Mouse (Mus musculus): ENCODE data around the gene Boll. TPM values are rescaled to one million over a fixed set of nuclear protein-coding genes. Genes with fewer than 3 reads are reported as not detected.
"Not testable (repeated sequence)": the region's sequence is repeated elsewhere in the genome, so short reads cannot be mapped to it uniquely, and the experiment has no call there.

The Boll gene
- total RNA-seq (2014; fragmentation: Nextera tagmentation) (0.40 and 1.9 TPM in 2 replicates), total RNA-seq (2017) (not detected in 2 replicates)

DNA sequence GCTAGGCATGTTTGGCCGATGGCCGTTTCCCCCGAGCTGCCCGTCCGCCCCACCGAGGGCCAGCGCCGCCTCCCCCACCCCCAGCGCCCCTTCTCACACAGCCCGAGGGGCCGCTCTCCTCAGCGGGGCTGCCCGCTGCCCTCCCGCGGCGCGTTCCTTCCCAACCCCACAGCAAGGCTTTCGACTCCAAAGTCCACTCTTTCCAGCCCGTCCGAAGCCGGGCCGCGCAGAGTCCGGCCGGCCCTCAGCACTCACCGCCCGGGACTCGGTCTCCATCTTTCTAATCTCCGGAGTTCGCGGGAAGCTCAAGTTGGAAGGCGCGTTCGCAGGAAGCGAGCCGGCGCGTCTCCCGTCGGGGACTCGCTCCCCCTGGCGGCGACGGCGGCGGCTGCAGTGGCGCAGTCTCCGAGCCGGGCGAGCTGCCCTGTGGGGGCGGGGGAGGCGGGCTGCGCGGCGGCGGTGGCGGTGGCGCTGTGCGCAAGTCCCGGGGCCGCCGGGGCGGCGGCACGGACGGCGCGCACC is at the start of gene Boll:
Gene Boll (minus strand): TSS at position 426 of the 522 bp plus-strand sequence.
- ATAC-seq (replicated peaks; ENCODE audit: low FRiP score, low TSS enrichment, poor library complexity, severe bottlenecking), result peak; percentile 89

DNA sequence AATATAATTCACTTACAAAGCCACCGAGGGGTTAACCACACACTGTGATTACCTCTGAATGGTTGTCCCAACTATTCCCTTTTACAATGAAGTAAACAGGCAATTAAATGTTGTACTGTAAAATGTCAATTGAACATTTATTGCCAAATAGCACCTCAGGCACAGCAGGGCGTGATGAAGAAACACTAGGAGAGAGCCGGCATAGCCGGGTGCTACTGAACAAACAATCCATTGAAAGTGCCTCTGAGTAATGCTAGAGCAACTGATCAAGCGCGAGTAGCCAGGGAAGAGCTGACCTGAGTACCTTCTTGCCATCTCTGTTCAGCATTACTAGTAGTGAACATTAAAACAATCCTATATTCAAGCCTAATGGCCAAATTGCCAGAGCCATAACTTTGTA is 49.3 kb upstream of the Boll start:
- ATAC-seq (replicated peaks; ENCODE audit: low FRiP score, low TSS enrichment, poor library complexity, severe bottlenecking), result no peak

- ATAC-seq (replicated peaks; ENCODE audit: low FRiP score, low TSS enrichment, poor library complexity, severe bottlenecking), result no peak
Measured at GRCm38 (mm10) chr1:55411079-55411478, 47.8 kb upstream of the Boll start.

DNA sequence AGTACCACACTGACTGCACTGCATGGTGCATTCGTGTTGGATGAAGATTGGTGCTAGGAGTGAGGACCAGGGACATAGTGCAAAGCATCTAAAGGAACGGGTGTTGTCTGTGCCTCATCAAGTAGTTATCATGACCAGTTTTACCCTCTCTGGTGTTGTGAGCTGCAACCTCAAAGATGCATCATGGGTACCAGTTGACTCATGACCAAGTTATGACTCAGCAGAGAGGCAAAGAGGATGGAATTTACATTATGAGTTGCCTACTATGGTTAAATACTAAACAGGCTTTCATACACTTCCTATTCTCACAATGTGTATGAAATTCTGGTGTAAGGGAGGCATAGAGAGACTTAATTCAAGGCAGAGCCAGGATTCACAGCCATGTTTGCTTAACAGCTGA is 47.4 kb upstream of the Boll start:
- no peak for ATAC-seq (replicated peaks; ENCODE audit: low FRiP score, low TSS enrichment, poor library complexity, severe bottlenecking)

GRCm38 (mm10) chr1:55406531-55407375 is 43.5 kb upstream of the Boll start:
- ATAC-seq (replicated peaks; ENCODE audit: low FRiP score, low TSS enrichment, poor library complexity, severe bottlenecking), result no peak

- peak; percentile 45; the same call in 1 of the 2 replicates for ATAC-seq (replicated peaks; ENCODE audit: low FRiP score, low TSS enrichment, poor library complexity, severe bottlenecking)
Measured at GRCm38 (mm10) chr1:55406023-55406413, 42.7 kb upstream of the Boll start.

DNA sequence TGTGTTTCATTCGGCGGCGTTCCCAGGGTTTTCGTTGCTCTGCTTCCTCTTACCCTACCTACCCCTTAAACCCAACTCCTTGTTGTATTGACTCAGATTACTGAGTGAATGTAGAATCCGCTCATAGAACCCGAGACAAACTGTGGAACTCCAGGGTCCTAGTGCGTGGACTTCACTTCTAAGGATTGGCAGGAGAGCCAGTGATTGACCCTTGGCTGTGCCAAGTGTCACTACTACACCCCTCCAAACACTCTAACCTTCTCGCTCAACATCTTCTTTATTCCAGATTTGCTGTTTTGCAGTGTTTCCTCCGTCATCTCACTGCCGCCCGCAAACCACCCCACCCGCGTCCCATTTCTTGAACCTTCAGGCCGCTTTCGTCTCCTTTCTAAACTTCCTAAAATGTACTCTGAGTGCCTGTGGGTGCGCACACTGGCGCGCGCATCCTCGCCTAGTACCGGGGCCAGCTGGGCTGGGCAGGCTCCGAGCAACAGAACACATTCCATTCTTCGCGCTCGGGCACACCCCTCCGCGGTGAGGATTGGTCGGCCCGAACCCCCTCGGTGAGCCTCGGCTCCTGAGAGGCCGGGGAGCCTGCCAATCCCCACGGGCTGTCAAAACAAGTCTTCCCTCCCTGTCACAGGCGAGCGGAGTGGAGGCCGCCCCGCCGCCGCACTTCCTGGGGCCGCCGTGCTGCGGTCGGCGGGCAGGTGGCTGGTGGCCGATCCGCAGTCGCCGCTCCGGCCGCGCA is 42.2 kb upstream of the Boll start, which contains the start of gene Plcl1:
Gene Plcl1 (plus strand): TSS at position 650 of the 751 bp plus-strand sequence.
- peak; percentile 98 for ATAC-seq (replicated peaks; ENCODE audit: low FRiP score, low TSS enrichment, poor library complexity, severe bottlenecking)

DNA sequence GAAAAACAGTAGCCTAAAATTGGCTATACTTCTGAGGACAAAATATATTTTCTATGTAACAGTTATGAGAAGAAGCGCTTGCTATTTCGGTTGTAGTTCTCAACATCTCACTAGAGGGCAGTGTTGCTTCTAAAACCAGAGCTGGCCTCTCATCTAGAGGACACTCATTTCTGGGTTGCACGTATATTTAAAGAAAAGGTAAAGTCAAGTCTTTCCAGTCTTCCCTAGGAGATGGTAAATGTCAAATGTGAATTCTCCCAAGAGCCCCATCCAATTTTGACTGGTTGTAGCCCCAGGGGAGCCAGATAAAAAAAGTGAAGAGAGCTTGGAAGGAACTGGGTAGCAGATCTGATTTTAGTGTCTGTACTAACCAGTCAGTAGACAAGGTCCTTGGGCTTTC is 41.2 kb upstream of the Boll start:
- ATAC-seq (replicated peaks; ENCODE audit: low FRiP score, low TSS enrichment, poor library complexity, severe bottlenecking), result peak; percentile 60; the same call in 1 of the 2 replicates

GRCm38 (mm10) chr1:55399891-55400290 is 36.6 kb upstream of the Boll start:
- ATAC-seq (replicated peaks; ENCODE audit: low FRiP score, low TSS enrichment, poor library complexity, severe bottlenecking), result no peak

DNA sequence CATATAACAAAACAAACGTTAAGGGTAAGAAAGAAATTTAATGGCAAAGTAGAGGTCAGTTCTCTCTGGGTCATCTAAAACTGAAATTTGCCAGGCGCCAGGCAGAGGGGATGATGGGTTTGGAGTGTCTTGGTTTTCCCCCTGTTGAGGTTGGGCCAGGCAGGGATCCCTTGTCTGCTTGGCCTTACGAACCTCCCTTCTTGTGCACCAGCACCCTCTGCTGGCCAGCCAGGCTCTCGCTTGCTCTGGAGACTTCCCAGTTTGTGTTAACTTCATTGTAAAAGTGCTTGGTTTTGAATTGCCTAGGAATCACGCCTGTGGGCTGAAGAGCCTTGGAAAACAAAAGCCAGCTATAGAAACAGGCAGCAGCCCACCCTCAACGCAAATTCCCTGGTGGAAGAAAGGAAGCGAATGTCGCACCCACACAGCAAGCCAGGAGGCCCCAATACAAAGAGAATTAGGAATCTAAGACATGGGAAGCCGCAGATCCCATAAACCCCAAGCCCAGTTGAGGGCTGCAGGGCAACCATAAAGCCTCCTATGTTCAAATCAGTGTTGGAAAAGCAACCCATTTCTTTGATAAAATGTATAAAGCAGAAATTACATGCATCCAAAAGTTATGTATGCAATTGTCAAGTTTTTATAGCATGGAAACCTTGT is 20.0 kb upstream of the Boll start:
- peak; percentile 96 for ATAC-seq (replicated peaks; ENCODE audit: low FRiP score, low TSS enrichment, poor library complexity, severe bottlenecking)

- ATAC-seq (replicated peaks; ENCODE audit: low FRiP score, low TSS enrichment, poor library complexity, severe bottlenecking), result no peak
Measured at GRCm38 (mm10) chr1:55380527-55380926, 17.3 kb upstream of the Boll start.

- no peak for ATAC-seq (replicated peaks; ENCODE audit: low FRiP score, low TSS enrichment, poor library complexity, severe bottlenecking)
Measured at GRCm38 (mm10) chr1:55372626-55373025, 9.4 kb upstream of the Boll start.

DNA sequence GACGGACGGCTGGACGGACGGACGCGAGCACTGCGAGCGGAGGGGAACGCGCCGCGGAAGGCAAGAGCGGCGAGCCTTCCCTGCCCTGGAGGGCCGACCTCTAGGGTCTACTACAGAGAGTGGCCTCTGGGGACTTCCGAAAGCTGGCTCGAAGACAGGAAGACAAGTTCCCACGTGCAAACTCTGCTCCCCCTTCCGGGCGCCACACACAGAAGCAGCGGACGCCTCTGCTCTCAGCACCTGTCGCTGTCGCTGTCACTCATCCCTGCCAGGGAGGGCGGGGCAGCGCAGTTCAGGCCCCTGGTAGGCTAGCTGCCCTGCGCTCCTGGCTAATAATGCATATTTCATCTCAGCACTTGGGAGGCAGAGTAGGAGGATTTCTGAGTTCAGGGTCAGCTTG is 317 bp upstream of the Boll start:
- ATAC-seq (replicated peaks; ENCODE audit: low FRiP score, low TSS enrichment, poor library complexity, severe bottlenecking), result peak; percentile 100

DNA sequence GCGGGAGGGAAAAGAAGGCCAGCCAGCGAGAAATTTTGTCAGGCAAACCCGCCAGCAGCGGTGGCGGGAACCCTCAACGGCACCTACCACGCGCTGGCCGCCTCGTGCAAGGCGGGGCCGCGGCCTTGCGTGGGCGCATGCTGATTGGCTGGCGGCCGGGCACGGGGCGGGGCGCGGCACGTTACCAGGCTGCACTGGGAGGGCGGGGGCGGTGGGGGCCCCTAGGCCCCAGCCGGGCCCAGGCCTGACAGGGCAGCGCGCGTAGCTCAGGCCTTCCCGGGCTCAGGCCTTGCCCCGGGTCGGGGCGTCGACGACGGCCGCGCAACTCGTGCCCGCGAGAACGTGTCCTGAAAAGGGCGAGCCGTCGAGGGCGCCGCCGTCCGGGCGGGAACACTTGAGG is 635 bp downstream of the Boll start:
- no peak for ATAC-seq (replicated peaks; ENCODE audit: low FRiP score, low TSS enrichment, poor library complexity, severe bottlenecking)

DNA sequence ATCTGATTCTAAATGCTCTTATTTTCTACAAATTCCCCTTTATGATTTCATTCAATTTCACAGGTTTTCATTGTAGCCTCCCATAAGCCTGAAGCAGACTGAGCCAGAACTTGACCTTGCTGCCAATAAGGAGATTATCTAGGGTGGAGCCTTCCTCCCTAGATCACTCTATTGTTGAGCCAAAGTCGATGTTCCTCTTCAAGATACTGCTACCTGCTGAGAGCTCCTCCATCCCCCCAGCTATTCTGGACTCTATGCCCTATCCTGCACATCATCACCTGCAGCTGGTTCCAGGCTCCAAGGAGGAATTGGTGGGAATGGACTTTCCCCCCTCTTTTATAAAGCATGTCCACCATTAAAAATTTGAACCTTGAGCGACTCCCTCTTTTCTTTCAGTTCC is 11.4 kb downstream of the Boll start:
- ATAC-seq (replicated peaks; ENCODE audit: low FRiP score, low TSS enrichment, poor library complexity, severe bottlenecking), result not testable (repeated sequence)

DNA sequence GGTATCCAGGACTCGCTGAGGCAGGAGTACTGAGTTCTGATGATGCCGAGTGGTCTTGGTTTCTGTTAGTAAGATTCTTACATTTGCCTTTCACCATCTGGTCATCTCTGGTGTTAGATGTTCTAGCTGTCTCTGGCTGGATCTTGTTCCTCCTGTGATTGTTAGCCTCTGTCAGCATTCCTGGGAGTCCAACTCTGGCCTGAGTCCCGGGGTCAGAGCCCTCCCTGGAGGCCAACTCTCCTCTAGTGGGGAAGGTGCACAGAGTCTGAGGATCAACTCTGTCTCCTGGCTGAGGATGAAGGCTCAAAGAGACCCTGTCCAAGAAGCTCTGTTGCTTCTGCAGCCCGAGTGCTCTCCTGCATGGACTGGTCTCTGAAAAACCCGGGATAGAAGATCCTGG is 37.8 kb downstream of the Boll start:
- not testable (repeated sequence) for ATAC-seq (replicated peaks; ENCODE audit: low FRiP score, low TSS enrichment, poor library complexity, severe bottlenecking)

DNA sequence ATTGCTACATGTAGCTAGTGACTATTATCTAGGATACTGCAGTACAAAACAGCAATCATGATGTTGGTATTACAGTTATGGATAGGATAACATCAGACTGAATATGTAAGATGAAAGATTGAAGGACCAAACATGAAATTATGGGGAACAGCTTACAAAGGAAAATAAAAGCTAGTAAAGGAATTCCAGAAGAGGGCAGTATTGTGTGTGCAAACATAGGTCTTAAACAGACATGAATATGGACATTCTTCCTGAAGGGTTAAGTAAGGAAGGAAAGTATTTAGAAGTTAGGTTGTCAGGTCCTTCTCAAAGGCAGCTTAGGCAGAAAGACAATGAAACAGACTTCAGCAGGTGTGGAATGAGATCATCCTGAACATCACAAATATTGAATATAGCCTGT is 62.2 kb downstream of the Boll start:
- ATAC-seq (replicated peaks; ENCODE audit: low FRiP score, low TSS enrichment, poor library complexity, severe bottlenecking), result no peak

DNA sequence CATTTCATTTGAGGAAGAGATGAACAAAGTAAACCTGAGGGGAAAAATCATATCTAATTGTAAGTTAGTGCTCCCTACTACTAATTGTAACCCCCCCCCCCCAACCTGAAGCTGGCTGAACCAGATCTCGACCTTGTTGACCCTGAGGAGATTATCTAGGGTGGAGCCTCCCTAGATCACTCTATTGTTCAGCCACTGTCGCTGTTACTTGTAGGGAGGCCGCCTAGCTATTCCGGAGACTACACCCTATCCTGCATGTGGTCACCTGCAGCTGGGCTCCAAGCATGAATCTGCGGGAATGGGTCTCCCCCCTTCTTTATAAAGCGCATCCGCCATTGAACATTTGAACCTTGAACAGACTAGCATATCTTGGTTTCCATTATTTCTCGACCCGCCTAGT is 84.2 kb downstream of the Boll start:
- ATAC-seq (replicated peaks; ENCODE audit: low FRiP score, low TSS enrichment, poor library complexity, severe bottlenecking), result no peak

GRCm38 (mm10) chr1:55265447-55265846 is 97.8 kb downstream of the Boll start:
- peak; percentile 69 for ATAC-seq (replicated peaks; ENCODE audit: low FRiP score, low TSS enrichment, poor library complexity, severe bottlenecking)

GRCm38 (mm10) chr1:55264385-55264784 is 98.9 kb downstream of the Boll start:
- peak; percentile 72 for ATAC-seq (replicated peaks; ENCODE audit: low FRiP score, low TSS enrichment, poor library complexity, severe bottlenecking)
